Mouse (Mus musculus) left cerebral cortex, adult 2 months (tissue): Measurements from ENCODE around the gene Farp1. TPM values are rescaled to one million over a fixed set of nuclear protein-coding genes. Genes with fewer than 3 reads are reported as not detected.

Experiments
- DNase-seq, 2 experiments: peaks; one replicate each; pipeline ENCODE4 v3.0.0; 2021 to 2022; ENCODE audit warnings: low spot score in 2 of 2, mixed read lengths in 1 of 2; ENCODE audit errors: extremely low spot score in 1 of 2
- H3K27ac ChIP-seq: fragments of 200-600 bp; 2 replicates; pipeline ENCODE4 v1.8.1; 2022
- H3K4me3 ChIP-seq: fragments of 200-600 bp; 2 replicates; pipeline ENCODE4 v1.8.1; 2022
- CTCF ChIP-seq: fragments of 200-600 bp; IDR thresholded peaks from 2 replicates; pipeline ENCODE4 v1.8.1; 2022; ENCODE audit warnings: antibody characterized with exemption, mild to moderate bottlenecking, moderate library complexity
- intact Hi-C: fragments of 180-260 bp; cut with DNase I; formaldehyde crosslinking; loops from one replicate; pipeline ENCODE4 v1.15.1; 2025
- total RNA-seq, 2 experiments: library from RNA; stranded (reverse); gene quantifications; 2 replicates each; pipeline ENCODE4 v1.2.3; 2021

The Farp1 gene
- total RNA-seq, 2 experiments from 2014 or later = 142 to 152 TPM

DNA sequence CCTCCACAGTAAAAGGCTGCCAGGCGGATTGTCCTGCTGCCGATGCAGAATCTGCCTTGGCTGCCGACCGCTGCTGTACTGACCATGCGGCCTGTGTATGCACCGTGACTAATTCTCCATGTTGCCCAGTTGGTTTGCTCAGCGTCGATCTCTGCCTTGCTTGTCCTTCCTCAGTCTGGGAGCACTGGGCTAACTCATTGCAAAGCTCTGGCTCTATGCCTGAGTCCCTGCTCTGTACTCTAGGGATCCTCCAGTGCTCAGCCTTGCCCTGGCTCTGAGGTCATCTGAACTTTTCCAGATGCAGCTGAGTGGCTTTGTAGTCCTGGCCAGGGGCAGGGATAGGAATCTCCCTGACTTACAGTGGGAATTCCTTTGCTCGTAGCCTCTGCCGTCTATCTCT is 24.3 kb downstream of the Farp1 start:
- intact Hi-C loops = no loop called here

GRCm38 (mm10) chr14:121060484-121060883 is 25.5 kb downstream of the Farp1 start:
- no peak for DNase-seq
- intact Hi-C loops = loop anchor here (5.0 kb wide), 1 partner anchor 107 kb away; no protein-coding TSS in a partner anchor
- Histone ChIP-seq H3K27ac (no peak overlapping the region), H3K4me3 (no peak overlapping the region)
- no peak for TF ChIP-seq CTCF

More for the DNA sequence above, 24.3 kb downstream of the Farp1 start:
- H3K4me3 ChIP-seq = no peak overlapping the region
- H3K27ac ChIP-seq = no peak overlapping the region
- no peak for DNase-seq
- no peak for TF ChIP-seq CTCF

GRCm38 (mm10) chr14:121061686-121062085 is 26.7 kb downstream of the Farp1 start:
- intact Hi-C loops = loop anchor here (5.0 kb wide), 1 partner anchor 106 kb away; no protein-coding TSS in a partner anchor
- no peak overlapping the region for H3K4me3 ChIP-seq
- peak overlapping the region; percentile 60 for H3K27ac ChIP-seq
- no peak for TF ChIP-seq CTCF
- DNase-seq = no peak

GRCm38 (mm10) chr14:121062238-121063082 is 27.5 kb downstream of the Farp1 start:
- no peak for TF ChIP-seq CTCF
- Histone ChIP-seq H3K4me3 (no peak overlapping the region), H3K27ac (peak overlapping the region; percentile 60)
- intact Hi-C loops = loop anchor here (5.0 kb wide), 1 partner anchor 105 kb away; no protein-coding TSS in a partner anchor
- peak; percentile 48 to 56 for DNase-seq

DNA sequence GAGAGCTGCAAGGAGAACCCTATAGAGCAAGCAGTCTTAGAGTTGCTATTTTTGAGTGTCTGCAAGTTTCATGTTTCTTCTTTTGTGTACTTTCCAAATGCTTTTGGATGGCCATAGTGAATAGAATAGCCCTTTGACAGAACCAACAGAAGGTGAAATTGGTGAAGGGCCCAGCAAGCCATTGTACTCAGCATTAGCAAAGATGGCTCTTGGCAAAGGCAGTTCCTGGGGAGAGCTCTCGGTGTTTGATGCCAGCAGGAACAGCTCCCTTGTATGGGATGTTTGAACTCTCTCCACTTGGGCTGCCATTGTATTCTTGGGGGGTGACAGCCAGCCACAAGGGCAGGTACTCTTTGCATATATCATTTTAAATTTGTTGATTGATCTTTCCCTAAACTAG is 29.7 kb downstream of the Farp1 start:
- TF ChIP-seq CTCF = no peak
- intact Hi-C loops = loop anchor here (2.0 to 5.0 kb wide), 2 partner anchors 62 to 103 kb away; no protein-coding TSS in a partner anchor
- DNase-seq = no peak
- Histone ChIP-seq H3K27ac (no peak overlapping the region), H3K4me3 (no peak overlapping the region)

DNA sequence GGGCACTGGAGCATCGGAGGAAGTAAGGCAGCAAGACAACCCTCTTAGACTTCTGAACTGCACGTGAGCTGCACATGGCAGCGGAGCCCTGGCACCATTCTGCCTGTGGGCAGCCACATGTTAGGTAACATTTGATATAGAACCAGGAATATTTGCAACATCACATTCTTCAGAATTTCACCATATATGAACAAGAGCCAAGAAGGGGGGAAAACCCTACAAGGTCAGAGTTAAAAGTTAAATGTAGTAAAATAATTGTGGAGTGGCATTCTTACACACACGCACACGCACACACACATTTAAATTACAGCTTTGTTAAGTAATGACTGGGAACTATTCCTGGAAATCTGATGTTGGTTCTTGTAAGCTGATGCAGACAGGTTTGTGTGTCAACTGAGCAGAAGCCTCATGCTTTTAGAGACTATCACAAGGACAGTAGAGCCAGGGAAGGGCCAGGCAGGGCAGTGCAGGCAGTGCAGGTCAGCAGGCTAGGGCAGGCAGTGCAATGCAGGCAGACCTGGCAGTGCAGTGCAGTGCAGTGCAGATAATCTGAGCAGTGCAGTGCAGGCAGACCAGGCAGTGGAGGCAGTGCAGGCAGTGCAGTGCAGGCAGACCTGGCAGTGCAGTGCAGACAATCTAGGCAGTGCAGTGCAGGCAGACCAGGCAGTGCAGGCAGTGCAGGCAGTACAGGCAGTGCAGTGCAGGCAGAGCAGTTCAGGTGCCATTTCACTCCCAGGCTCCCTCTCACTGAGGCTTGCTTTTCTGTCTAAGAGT is 38.3 kb downstream of the Farp1 start:
- Histone ChIP-seq H3K27ac (no peak overlapping the region), H3K4me3 (no peak overlapping the region)
- intact Hi-C loops = no loop called here
- TF ChIP-seq CTCF = no peak
- DNase-seq = no peak

DNA sequence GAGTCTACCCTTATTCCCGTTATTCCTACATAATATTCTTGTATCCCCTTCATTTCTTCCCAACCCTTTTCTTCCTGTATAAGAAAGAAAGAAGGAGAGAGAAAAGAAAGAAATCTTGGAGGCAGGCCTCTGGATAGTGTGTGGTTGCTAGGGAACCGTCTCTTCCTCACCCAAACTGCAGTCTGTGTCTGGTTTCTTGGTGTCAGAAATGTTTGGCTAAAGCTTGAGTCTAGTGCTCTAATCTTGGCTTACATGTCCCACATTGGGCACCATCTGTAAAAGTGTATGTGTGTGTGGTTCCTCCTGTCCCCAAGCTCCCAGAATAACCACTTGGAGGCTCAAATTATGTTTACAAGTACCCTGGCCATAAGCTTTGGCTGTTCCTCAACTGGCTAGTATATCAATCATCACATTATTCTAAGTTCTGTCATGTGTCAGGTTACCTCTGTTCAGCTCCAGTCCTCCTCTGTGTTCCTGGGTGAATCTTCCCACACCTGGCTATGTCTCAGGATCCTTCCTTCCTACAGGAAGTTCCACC is 39.3 kb downstream of the Farp1 start:
- H3K4me3 ChIP-seq = no peak overlapping the region
- no peak for TF ChIP-seq CTCF
- H3K27ac ChIP-seq = peak overlapping the region; percentile 44; the same call in 1 of the 2 replicates
- intact Hi-C loops = no loop called here
- no peak for DNase-seq

- no peak for DNase-seq
- no peak for TF ChIP-seq CTCF
- Histone ChIP-seq H3K4me3 (no peak overlapping the region), H3K27ac (no peak overlapping the region)
- intact Hi-C loops = loop anchor here (5.0 kb wide), 1 partner anchor 88 kb away; no protein-coding TSS in a partner anchor
Measured at GRCm38 (mm10) chr14:121080739-121081138, 45.7 kb downstream of the Farp1 start.

DNA sequence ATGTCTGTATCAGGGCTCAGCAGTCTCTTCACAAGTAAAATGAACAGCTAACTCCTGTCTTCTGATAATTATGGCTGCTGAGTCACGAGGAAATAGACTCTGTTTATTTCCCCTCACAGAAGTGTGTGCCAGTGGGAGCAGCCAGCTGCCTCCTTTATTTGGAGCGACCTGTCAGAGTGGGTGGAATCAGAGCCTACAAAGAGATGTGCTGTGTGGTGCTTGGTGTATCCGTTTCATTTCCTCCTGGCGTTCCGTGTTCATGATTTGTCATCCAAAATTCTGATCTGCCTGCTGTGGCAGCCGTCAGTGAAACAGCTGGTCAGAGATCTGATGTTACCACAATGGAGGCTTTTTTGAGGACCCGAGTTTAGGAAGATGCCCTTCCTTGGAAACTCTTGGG is 47.3 kb downstream of the Farp1 start:
- peak overlapping the region; percentile 81 for H3K27ac ChIP-seq
- no peak for TF ChIP-seq CTCF
- 0 out of 2 replicates have a peak overlapping the region, but pooled peaks have one; percentile 7 for H3K4me3 ChIP-seq
- intact Hi-C loops = loop anchor here (1.0 to 5.0 kb wide), 3 partner anchors 47 to 90 kb away; partner anchors contain the start of gene Farp1
- peak; percentile 65 to 71 for DNase-seq

DNA sequence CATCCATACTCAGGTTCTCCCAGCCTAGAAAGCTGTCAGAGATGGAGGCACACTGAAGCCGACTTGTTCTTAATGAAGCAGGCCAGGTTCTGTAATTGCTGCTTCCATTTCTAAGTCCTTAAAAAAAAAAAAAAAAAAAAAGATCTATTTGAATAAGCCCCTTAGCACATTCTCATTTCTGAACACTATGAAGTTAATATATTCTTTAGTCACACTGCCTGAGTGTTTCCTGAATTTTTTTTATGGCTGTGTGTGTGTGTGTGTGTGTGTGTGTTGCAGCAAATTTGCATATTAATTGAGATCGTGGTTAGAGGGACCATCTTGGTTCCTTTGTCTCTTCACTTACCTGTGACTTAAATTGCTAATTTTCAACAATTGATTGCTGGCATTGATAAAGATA is 47.8 kb downstream of the Farp1 start:
- intact Hi-C loops = loop anchor here (1.0 to 5.0 kb wide), 3 partner anchors 47 to 90 kb away; partner anchors contain the start of gene Farp1
- Histone ChIP-seq H3K27ac (peak overlapping the region; percentile 81), H3K4me3 (0 out of 2 replicates have a peak overlapping the region, but pooled peaks have one; percentile 7)
- no peak for DNase-seq
- TF ChIP-seq CTCF = no peak

DNA sequence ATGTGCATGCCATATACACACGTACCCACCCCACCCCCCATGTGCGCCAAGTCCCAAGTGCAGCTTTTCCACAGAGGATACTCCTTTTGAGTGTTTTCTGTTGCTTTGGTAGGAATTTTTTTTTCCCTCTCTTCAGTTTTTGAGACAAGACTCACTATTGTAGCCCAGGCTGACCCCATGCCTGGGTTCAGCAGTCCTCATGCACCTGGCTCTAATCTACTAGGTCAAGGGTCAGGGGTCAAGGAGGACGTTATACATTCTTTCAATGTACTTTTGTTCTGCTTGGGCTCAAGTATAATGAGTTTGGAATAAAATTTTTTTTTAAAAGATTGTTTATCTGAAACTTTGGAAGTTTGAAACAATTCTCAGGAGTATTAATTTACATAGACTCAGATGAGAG is 48.4 kb downstream of the Farp1 start:
- no peak for TF ChIP-seq CTCF
- intact Hi-C loops = loop anchor here (2.0 to 5.0 kb wide), 2 partner anchors 81 to 91 kb away; no protein-coding TSS in a partner anchor
- Histone ChIP-seq H3K27ac (no peak overlapping the region), H3K4me3 (no peak overlapping the region)
- DNase-seq = no peak
